Mouse (Mus musculus) stomach, embryonic 15.5 days (tissue): Measurements from ENCODE around the gene Ick. TPM values are rescaled to one million over a fixed set of nuclear protein-coding genes. Genes with fewer than 3 reads are reported as not detected.
A peak's percentile ranks its signal among the peaks of the same experiment; 100 is the strongest.
"Not testable (repeated sequence)": the region's sequence is repeated elsewhere in the genome, so short reads cannot be mapped to it uniquely, and the experiment has no call there.

Experiments used
- ATAC-seq: fragments of 200-750 bp; cut with Nextera tagmentation; 2 replicates; pipeline ENCODE4 v1.8.0; 2017; ENCODE audit warnings: low read depth, moderate number of reproducible peaks, moderate TSS enrichment; ENCODE audit not compliant: insufficient read depth, low FRiP score
- H3K27ac ChIP-seq: fragments of 300-500 bp; sonication (generic); 2 replicates; pipeline ENCODE4 v1.5.1; 2015; ENCODE audit warnings: mild to moderate bottlenecking, inconsistent platforms
- H3K27me3 ChIP-seq: fragments of 300-500 bp; sonication (generic); replicated peaks from 2 replicates; pipeline ENCODE4 v1.6.1; 2015; ENCODE audit warnings: inconsistent platforms
- H3K36me3 ChIP-seq: fragments of 300-500 bp; sonication (generic); 2 replicates; pipeline ENCODE4 v1.6.1; 2015; ENCODE audit warnings: inconsistent platforms
- H3K4me1 ChIP-seq: fragments of 300-500 bp; sonication (generic); 2 replicates; pipeline ENCODE4 v1.6.1; 2015; ENCODE audit warnings: inconsistent platforms
- H3K4me2 ChIP-seq: fragments of 300-500 bp; sonication (generic); 2 replicates; pipeline ENCODE4 v1.6.1; 2015; ENCODE audit warnings: mild to moderate bottlenecking, inconsistent platforms
- H3K4me3 ChIP-seq: fragments of 300-500 bp; sonication (generic); replicated peaks from 2 replicates; pipeline ENCODE4 v1.5.1; 2015; ENCODE audit warnings: inconsistent platforms
- H3K9ac ChIP-seq: fragments of 300-500 bp; sonication (generic); 2 replicates; pipeline ENCODE4 v1.6.1; 2015; ENCODE audit warnings: inconsistent platforms
- H3K9me3 ChIP-seq: fragments of 300-500 bp; sonication (generic); 2 replicates; pipeline ENCODE4 v1.6.1; 2016; ENCODE audit warnings: inconsistent platforms
- WGBS: fragments of 180-500 bp; shearing (Covaris S2); methylation state at CpG from one replicate; pipeline ENCODE4 v1.1.7; 2015; 5-methylcytosine and 5-hydroxymethylcytosine counted together
- polyA plus RNA-seq: library from polyadenylated mRNA; unstranded; fragments of >200 nt; fragmentation: Nextera tagmentation; extraction: Ambion mirVana; gene quantifications from 2 replicates; pipeline ENCODE4 v1.2.1, GENCODE M21; 2015

Ick gene
- polyA plus RNA-seq, 1 experiment from 2014 or later: 20.8 TPM

- Histone ChIP-seq H3K4me3 (no peak overlapping the region), H3K36me3 (peaks cover 27% of the 10 kb centered on the region; the same call in 1 of the 2 replicates), H3K9ac (no peak overlapping the region), H3K27ac (no peak overlapping the region), H3K9me3 (no peaks in the 10 kb centered on the region), H3K27me3 (no peaks in the 10 kb centered on the region), H3K4me1 (no peaks in the 10 kb centered on the region), H3K4me2 (no peak overlapping the region)
- no peak for ATAC-seq
- WGBS: 83% methylated on average over 1 of the region's 1 CpGs
These were observed 48.2 kb downstream of the Ick start for GRCm38 (mm10) chr9:78157221-78157620.

- Histone ChIP-seq H3K4me3 (no peak overlapping the region), H3K4me2 (no peak overlapping the region), H3K36me3 (peaks cover 31% of the 10 kb centered on the region), H3K9ac (no peak overlapping the region), H3K9me3 (no peaks in the 10 kb centered on the region), H3K27ac (no peak overlapping the region), H3K4me1 (no peaks in the 10 kb centered on the region), H3K27me3 (no peaks in the 10 kb centered on the region)
- no peak for ATAC-seq
- 71% methylated on average over 10 of the region's 10 CpGs for WGBS
These were observed 54.3 kb downstream of the Ick start for GRCm38 (mm10) chr9:78163291-78163690.

GRCm38 (mm10) chr9:78164741-78165140, 55.7 kb downstream of the Ick start:
- H3K27me3 ChIP-seq: no peaks in the 10 kb centered on the region
- H3K9me3 ChIP-seq: no peaks in the 10 kb centered on the region
- H3K4me1 ChIP-seq: no peaks in the 10 kb centered on the region
- no peak overlapping the region for H3K27ac ChIP-seq
- peaks cover 43% of the 10 kb centered on the region for H3K36me3 ChIP-seq
- H3K9ac ChIP-seq: no peak overlapping the region
- no peak overlapping the region for H3K4me3 ChIP-seq
- WGBS: 88% methylated on average over 3 of the region's 3 CpGs
- ATAC-seq: no peak
- H3K4me2 ChIP-seq: no peak overlapping the region

GRCm38 (mm10) chr9:78165454-78165853, 56.5 kb downstream of the Ick start:
- no peaks in the 10 kb centered on the region for H3K4me1 ChIP-seq
- peaks cover 39% of the 10 kb centered on the region for H3K36me3 ChIP-seq
- H3K9me3 ChIP-seq: no peaks in the 10 kb centered on the region
- H3K4me2 ChIP-seq: no peak overlapping the region
- 88% methylated on average over 6 of the region's 6 CpGs for WGBS
- ATAC-seq: no peak
- H3K9ac ChIP-seq: no peak overlapping the region
- no peak overlapping the region for H3K4me3 ChIP-seq
- H3K27me3 ChIP-seq: no peaks in the 10 kb centered on the region
- no peak overlapping the region for H3K27ac ChIP-seq

- peak; percentile 39; the same call in 1 of the 2 replicates for ATAC-seq
- H3K4me2 ChIP-seq: no peak overlapping the region
- peaks cover 28% of the 10 kb centered on the region; the same call in 1 of the 2 replicates for H3K36me3 ChIP-seq
- no peaks in the 10 kb centered on the region for H3K4me1 ChIP-seq
- no peak overlapping the region for H3K4me3 ChIP-seq
- no peaks in the 10 kb centered on the region for H3K9me3 ChIP-seq
- no peaks in the 10 kb centered on the region for H3K27me3 ChIP-seq
- H3K27ac ChIP-seq: no peak overlapping the region
- H3K9ac ChIP-seq: no peak overlapping the region
- whole genome bisulfite sequencing: 77% methylated on average over 19 of the region's 19 CpGs
These were observed 57.9 kb downstream of the Ick start for GRCm38 (mm10) chr9:78166694-78167452.

- Histone ChIP-seq H3K9ac (no peak overlapping the region), H3K9me3 (no peaks in the 10 kb centered on the region), H3K4me2 (no peak overlapping the region), H3K4me1 (no peaks in the 10 kb centered on the region), H3K36me3 (peaks cover 22% of the 10 kb centered on the region; the same call in 1 of the 2 replicates), H3K27me3 (no peaks in the 10 kb centered on the region), H3K27ac (no peak overlapping the region), H3K4me3 (no peak overlapping the region)
- WGBS: 87% methylated on average over 19 of the region's 19 CpGs
- no peak for ATAC-seq
These were observed 58.5 kb downstream of the Ick start for GRCm38 (mm10) chr9:78167453-78167969.

GRCm38 (mm10) chr9:78168864-78169263, 59.9 kb downstream of the Ick start:
- Histone ChIP-seq H3K27me3 (no peaks in the 10 kb centered on the region), H3K4me3 (no peak overlapping the region), H3K9me3 (no peaks in the 10 kb centered on the region), H3K4me1 (no peaks in the 10 kb centered on the region), H3K4me2 (no peak overlapping the region), H3K9ac (no peak overlapping the region), H3K36me3 (peaks cover 22% of the 10 kb centered on the region; the same call in 1 of the 2 replicates), H3K27ac (no peak overlapping the region)
- WGBS: 90% methylated on average over 6 of the region's 6 CpGs
- ATAC-seq: no peak

GRCm38 (mm10) chr9:78174016-78174415, 65.0 kb downstream of the Ick start:
- Histone ChIP-seq H3K4me3 (no peak overlapping the region), H3K27ac (no peak overlapping the region), H3K4me1 (0 out of 2 replicates have a peak, but pooled peaks cover 8% of the 10 kb centered on the region), H3K36me3 (0 out of 2 replicates have a peak, but pooled peaks cover 6% of the 10 kb centered on the region), H3K27me3 (no peaks in the 10 kb centered on the region), H3K4me2 (no peak overlapping the region), H3K9ac (no peak overlapping the region), H3K9me3 (no peaks in the 10 kb centered on the region)
- no peak for ATAC-seq
- 75% methylated on average over 1 of the region's 1 CpGs for WGBS

- not testable (repeated sequence) for H3K4me1 ChIP-seq, H3K27me3 ChIP-seq, H3K9ac ChIP-seq, H3K9me3 ChIP-seq, ATAC-seq, H3K4me2 ChIP-seq, H3K36me3 ChIP-seq, H3K4me3 ChIP-seq
- H3K27ac ChIP-seq: peak overlapping the region; percentile 18; the same call in 1 of the 2 replicates
- WGBS: 37% methylated on average over 3 of the region's 3 CpGs
These were observed 65.9 kb downstream of the Ick start for GRCm38 (mm10) chr9:78174925-78175276.

- peak overlapping the region; percentile 59 for H3K4me3 ChIP-seq
- ATAC-seq: peak; percentile 98
- peak overlapping the region; percentile 97 for H3K27ac ChIP-seq
- H3K9me3 ChIP-seq: no peaks in the 10 kb centered on the region
- H3K9ac ChIP-seq: peak overlapping the region; percentile 32; the same call in 1 of the 2 replicates
- H3K27me3 ChIP-seq: no peaks in the 10 kb centered on the region
- H3K4me1 ChIP-seq: 0 out of 2 replicates have a peak, but pooled peaks cover 8% of the 10 kb centered on the region
- peak overlapping the region; percentile 56 for H3K4me2 ChIP-seq
- no peaks in the 10 kb centered on the region for H3K36me3 ChIP-seq
- WGBS: under 1% methylated on average over 55 of the region's 58 CpGs
These were observed 66.5 kb downstream of the Ick start for GRCm38 (mm10) chr9:78175277-78176200.

GRCm38 (mm10) chr9:78176201-78176727, 67.3 kb downstream of the Ick start:
- no peaks in the 10 kb centered on the region for H3K27me3 ChIP-seq
- no peaks in the 10 kb centered on the region for H3K9me3 ChIP-seq
- peak overlapping the region; percentile 97 for H3K27ac ChIP-seq
- 0 out of 2 replicates have a peak, but pooled peaks cover 8% of the 10 kb centered on the region for H3K4me1 ChIP-seq
- peak overlapping the region; percentile 59 for H3K4me3 ChIP-seq
- peak overlapping the region; percentile 32; the same call in 1 of the 2 replicates for H3K9ac ChIP-seq
- under 1% methylated on average over 22 of the region's 22 CpGs for WGBS
- peak overlapping the region; percentile 56 for H3K4me2 ChIP-seq
- no peaks in the 10 kb centered on the region for H3K36me3 ChIP-seq
- peak; percentile 48; the same call in 1 of the 2 replicates for ATAC-seq
